Mouse (Mus musculus): Measurements from ENCODE around the gene H13.

- no peak for TF ChIP-seq CTCF (IDR thresholded peaks at IDR 0.05; ENCODE audit: low read depth, low read length)
- no peak for TF ChIP-seq POLR2A (IDR thresholded peaks at IDR 0.05; ENCODE audit: borderline replicate concordance, low read depth, low read length)
Observed at GRCm38 (mm10) chr2:152675252-152675791, 6.1 kb downstream of the H13 start.
